Mouse (Mus musculus) monocyte, adult 5-6 weeks (primary cell): ENCODE data around the gene Inpp5e. TPM values are rescaled to one million over a fixed set of nuclear protein-coding genes. Genes with fewer than 3 reads are reported as not detected.

Source experiments
- ATAC-seq: fragments of 153-309, 156-312 bp; replicated peaks from 2 replicates; pipeline ENCODE4 v1.8.0; 2017; ENCODE audit warnings: mild to moderate bottlenecking; ENCODE audit not compliant: low TSS enrichment, insufficient number of reproducible peaks, severe bottlenecking, poor library complexity, low FRiP score
- total RNA-seq: library from RNA; stranded (forward); fragments of 200-1000, 200-491, 200-594 nt; gene quantifications from 3 replicates; pipeline ENCODE4 v1.2.3, GENCODE M21; 2017

The Inpp5e gene
- total RNA-seq, 1 experiment from 2014 or later, result 6.1 TPM

GRCm38 (mm10) chr2:26380131-26380771, 28.8 kb downstream of the Inpp5e start, which contains the start of gene Snapc4:
TSS of gene Snapc4 (minus strand) at chr2:26380653.
- ATAC-seq, result peak; percentile 91

- ATAC-seq, result no peak
These were observed 36.6 kb downstream of the Inpp5e start for GRCm38 (mm10) chr2:26372396-26372795.

GRCm38 (mm10) chr2:26368572-26368971, 40.4 kb downstream of the Inpp5e start:
- ATAC-seq, result no peak

GRCm38 (mm10) chr2:26367911-26368310, 41.1 kb downstream of the Inpp5e start:
- no peak for ATAC-seq

GRCm38 (mm10) chr2:26364738-26365465, 44.1 kb downstream of the Inpp5e start:
- no peak for ATAC-seq

GRCm38 (mm10) chr2:26363481-26363880, 45.5 kb downstream of the Inpp5e start:
- ATAC-seq, result no peak

- no peak for ATAC-seq
These were observed 46.0 kb downstream of the Inpp5e start for GRCm38 (mm10) chr2:26362991-26363390.

GRCm38 (mm10) chr2:26360772-26361171, 48.2 kb downstream of the Inpp5e start, which contains the start of gene Card9:
TSS of gene Card9 (minus strand) at chr2:26360918.
- ATAC-seq, result peak; percentile 77

- ATAC-seq, result peak; percentile 51
These were observed 49.0 kb downstream of the Inpp5e start for GRCm38 (mm10) chr2:26359983-26360382.

- ATAC-seq, result no peak
These were observed 50.2 kb downstream of the Inpp5e start for GRCm38 (mm10) chr2:26358667-26359320.

GRCm38 (mm10) chr2:26357484-26357883, 51.5 kb downstream of the Inpp5e start:
- ATAC-seq, result no peak

- no peak for ATAC-seq
These were observed 52.3 kb downstream of the Inpp5e start for GRCm38 (mm10) chr2:26356678-26357077.

GRCm38 (mm10) chr2:26356231-26356630, 52.8 kb downstream of the Inpp5e start:
- ATAC-seq, result no peak

GRCm38 (mm10) chr2:26354401-26354800, 54.6 kb downstream of the Inpp5e start:
- ATAC-seq, result no peak

GRCm38 (mm10) chr2:26353066-26353980, 55.7 kb downstream of the Inpp5e start:
- ATAC-seq, result no peak

GRCm38 (mm10) chr2:26352291-26352910, 56.6 kb downstream of the Inpp5e start:
- ATAC-seq, result no peak

- ATAC-seq, result peak; percentile 84
These were observed 57.4 kb downstream of the Inpp5e start, which contains the start of gene Dnlz for GRCm38 (mm10) chr2:26351358-26352290. TSS of gene Dnlz (minus strand) at chr2:26352110.
